Mouse (Mus musculus) midbrain, embryonic 14.5 days (tissue): ENCODE data around the gene Chgb. TPM values are rescaled to one million over a fixed set of nuclear protein-coding genes. Genes with fewer than 3 reads are reported as not detected.

Source experiments
- ATAC-seq: fragments of 200-750 bp; cut with Nextera tagmentation; 2 replicates; pipeline ENCODE4 v1.8.0; 2017; ENCODE audit warnings: moderate number of reproducible peaks, moderate library complexity; ENCODE audit not compliant: low FRiP score, low TSS enrichment
- DNase-seq: peaks from one replicate; pipeline ENCODE4 v3.0.0-alpha.2; 2015
- H3K27ac ChIP-seq: fragments of 300-500 bp; sonication (generic); replicated peaks from 2 replicates; pipeline ENCODE4 v1.5.1; 2014; ENCODE audit warnings: mild to moderate bottlenecking, low read depth, low read length, moderate library complexity
- H3K27me3 ChIP-seq: fragments of 300-500 bp; sonication (generic); 2 replicates; pipeline ENCODE4 v1.6.1; 2014; ENCODE audit warnings: low read length, control low read depth, mixed read lengths; ENCODE audit not compliant: control insufficient read depth, insufficient read depth
- H3K36me3 ChIP-seq: fragments of 300-500 bp; sonication (generic); 2 replicates; pipeline ENCODE4 v1.6.1; 2014; ENCODE audit warnings: low read length, control low read depth; ENCODE audit not compliant: control insufficient read depth, insufficient read depth
- H3K4me1 ChIP-seq: fragments of 300-500 bp; sonication (generic); 2 replicates; pipeline ENCODE4 v1.6.1; 2014; ENCODE audit warnings: mild to moderate bottlenecking, antibody characterized with exemption, low read length, control low read depth; ENCODE audit not compliant: control insufficient read depth, insufficient read depth
- H3K4me2 ChIP-seq: fragments of 300-500 bp; sonication (generic); 2 replicates; pipeline ENCODE4 v1.6.1; 2014; ENCODE audit warnings: mild to moderate bottlenecking, low read length, moderate library complexity
- H3K4me3 ChIP-seq: fragments of 300-500 bp; sonication (generic); replicated peaks from 2 replicates; pipeline ENCODE4 v1.5.1; 2014; ENCODE audit warnings: low read depth, low read length
- H3K9ac ChIP-seq: fragments of 300-500 bp; sonication (generic); replicated peaks from 2 replicates; pipeline ENCODE4 v1.6.1; 2014; ENCODE audit warnings: mild to moderate bottlenecking, low read length, moderate library complexity
- H3K9me3 ChIP-seq: fragments of 300-500 bp; sonication (generic); 2 replicates; pipeline ENCODE4 v1.6.1; 2016; ENCODE audit warnings: low read length, control low read depth, mixed read lengths; ENCODE audit not compliant: control insufficient read depth
- WGBS: fragments of 180-500 bp; shearing (Covaris S2); extraction: QIAGEN DNeasy Blood & Tissue Kit; methylation state at CpG from one replicate; pipeline ENCODE4 v1.1.7; 2014; 5-methylcytosine and 5-hydroxymethylcytosine counted together
- polyA plus RNA-seq: library from polyadenylated mRNA; unstranded; fragments of >200 nt; fragmentation: Nextera tagmentation; extraction: Ambion mirVana; gene quantifications from 2 replicates; pipeline ENCODE4 v1.2.1, GENCODE M21; 2014

Chgb gene
- 62.0 and 62.4 TPM in 2 replicates for polyA plus RNA-seq

DNA sequence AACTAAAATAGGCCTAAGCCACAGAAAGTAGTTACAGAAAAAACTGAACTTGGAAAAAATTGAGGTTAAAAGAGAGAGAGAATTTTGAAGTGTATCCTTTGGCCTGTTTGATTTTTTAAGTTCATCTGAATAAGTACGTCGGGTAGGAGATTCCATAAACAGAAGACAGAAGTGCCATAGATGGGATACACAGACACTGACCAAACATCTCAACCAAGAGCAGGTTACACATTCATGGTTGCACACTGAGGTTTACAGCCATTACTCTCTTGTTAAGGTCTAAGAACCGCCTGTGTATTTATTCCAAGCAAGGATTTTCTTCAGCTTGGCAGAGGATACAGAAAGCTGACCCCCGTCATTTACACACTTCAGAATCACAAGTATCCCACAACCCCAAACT, at the start of gene Chgb:
TSS of gene Chgb (plus strand) at position 301 of the 400 bp plus-strand sequence.
- WGBS, result 4% methylated on average over 4 of the region's 4 CpGs
- no peaks in the 10 kb centered on the region for H3K27me3 ChIP-seq
- ATAC-seq, result no peak
- peak within 1 kb of the TSS; percentile 61 for H3K4me2 ChIP-seq
- peak within 1 kb of the TSS; percentile 87 for H3K9ac ChIP-seq
- H3K36me3 ChIP-seq, result no peaks in the 10 kb centered on the region
- peak within 1 kb of the TSS; percentile 51 for H3K4me3 ChIP-seq
- peaks cover 13% of the 10 kb centered on the region for H3K4me1 ChIP-seq
- DNase-seq, result no peak
- H3K9me3 ChIP-seq, result no peaks in the 10 kb centered on the region
- peak within 1 kb of the TSS; percentile 97 for H3K27ac ChIP-seq

DNA sequence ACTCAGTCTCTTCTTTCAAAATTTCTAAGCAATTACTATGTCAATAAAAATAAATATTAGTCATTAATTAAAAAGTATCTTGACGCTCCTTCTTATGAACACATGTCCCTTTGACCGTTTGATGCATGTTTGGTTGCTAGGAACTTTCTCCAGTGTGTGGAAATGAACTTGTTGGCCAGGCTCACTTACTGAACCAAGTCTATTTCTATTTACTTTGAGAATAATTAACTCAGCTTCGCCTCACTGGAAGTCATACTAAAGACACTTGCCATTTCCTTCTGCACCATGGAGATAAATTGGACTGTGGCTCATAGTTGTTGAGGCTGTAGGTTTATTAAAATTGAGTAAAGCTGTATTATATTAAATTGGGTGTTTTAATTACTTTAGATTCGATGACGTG, 48.1 kb upstream of the Chgb start:
- Histone ChIP-seq H3K9me3 (no peaks in the 10 kb centered on the region), H3K4me2 (no peak overlapping the region), H3K9ac (no peak overlapping the region), H3K4me1 (no peaks in the 10 kb centered on the region), H3K27ac (no peak overlapping the region), H3K36me3 (no peaks in the 10 kb centered on the region), H3K27me3 (no peaks in the 10 kb centered on the region), H3K4me3 (no peak overlapping the region)
- WGBS, result 88% methylated on average over 5 of the region's 5 CpGs
- no peak for ATAC-seq
- no peak for DNase-seq

DNA sequence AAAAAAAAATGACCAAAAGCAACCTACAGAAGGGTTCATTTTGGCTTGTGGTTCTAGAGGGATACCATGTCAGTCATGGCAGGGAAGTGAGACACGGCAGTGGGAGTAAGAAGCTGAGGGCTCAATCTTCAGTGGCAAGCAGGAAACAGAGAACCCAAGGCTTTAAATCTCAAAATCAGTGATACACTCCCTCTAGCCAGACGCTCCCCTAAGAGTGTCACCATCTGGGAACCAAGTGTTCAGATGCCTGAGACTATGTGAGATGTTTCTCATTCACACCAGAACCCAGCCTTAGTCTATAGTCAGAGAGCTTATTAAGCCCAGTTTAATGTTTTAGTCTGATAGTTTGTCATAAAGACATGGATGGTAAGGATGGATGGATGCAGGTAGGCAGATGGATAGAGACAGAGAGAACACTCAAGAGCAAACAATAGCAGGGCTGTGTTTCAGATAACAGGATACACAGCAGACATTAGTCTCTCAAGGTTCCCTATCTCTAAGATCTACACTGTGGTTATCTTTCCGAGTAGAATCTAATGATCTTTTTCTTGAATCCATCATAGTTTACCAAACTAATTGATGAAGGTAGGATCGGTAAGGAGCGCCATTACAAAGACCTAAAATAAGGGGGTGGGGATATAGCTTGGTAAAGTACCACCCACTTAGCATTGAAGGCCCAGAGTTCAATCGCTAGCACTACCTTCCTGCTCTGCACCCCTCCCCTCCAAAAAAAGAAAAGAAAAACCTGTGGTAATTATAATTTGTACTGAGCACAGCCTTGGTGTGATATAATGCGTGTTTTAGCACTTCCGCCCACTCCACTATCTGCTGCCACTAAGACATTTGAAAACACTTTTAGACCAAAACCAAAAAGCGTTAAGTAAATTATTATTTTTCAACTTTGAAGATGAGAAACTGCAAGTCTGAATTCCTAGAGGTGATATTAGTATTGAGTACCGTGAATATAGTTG, 47.2 kb upstream of the Chgb start:
- Histone ChIP-seq H3K4me3 (no peak overlapping the region), H3K9me3 (no peaks in the 10 kb centered on the region), H3K4me2 (no peak overlapping the region), H3K4me1 (no peaks in the 10 kb centered on the region), H3K36me3 (no peaks in the 10 kb centered on the region), H3K9ac (no peak overlapping the region), H3K27ac (no peak overlapping the region), H3K27me3 (no peaks in the 10 kb centered on the region)
- 95% methylated on average over 10 of the region's 10 CpGs for WGBS
- ATAC-seq, result no peak
- DNase-seq, result no peak

DNA sequence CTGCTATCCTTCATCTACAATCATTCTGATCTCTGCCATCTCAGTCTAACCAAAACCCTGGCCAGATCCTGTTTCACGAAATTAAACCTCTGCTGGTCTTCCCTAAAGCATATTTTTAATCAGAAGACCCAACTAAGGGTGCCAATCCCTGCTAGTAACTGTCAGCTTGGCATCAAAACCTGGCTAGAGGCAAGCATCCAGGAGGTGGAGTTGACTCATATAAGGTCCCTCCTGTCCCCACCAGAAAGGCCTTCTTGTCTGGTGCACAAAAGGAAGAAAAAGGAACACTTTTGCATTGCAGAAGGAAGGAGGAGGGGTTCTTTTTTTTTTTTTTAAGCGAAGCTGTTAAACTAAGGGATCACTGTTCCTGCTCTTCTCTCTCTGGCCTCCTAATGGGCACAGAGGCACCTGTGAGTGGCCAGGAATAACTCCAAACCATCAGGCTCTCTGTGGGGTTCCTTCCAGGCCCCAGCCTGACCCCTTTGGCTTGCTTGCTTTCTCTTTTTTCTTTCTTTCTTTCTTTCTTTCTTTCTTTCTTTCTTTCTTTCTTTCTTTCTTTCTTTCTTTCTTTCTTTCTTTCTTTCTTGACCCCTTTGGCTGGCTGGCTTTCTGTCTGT, 42.2 kb upstream of the Chgb start:
- Histone ChIP-seq H3K9ac (no peak overlapping the region), H3K27ac (no peak overlapping the region), H3K4me2 (no peak overlapping the region), H3K36me3 (no peaks in the 10 kb centered on the region), H3K4me1 (0 out of 2 replicates have a peak, but pooled peaks cover 6% of the 10 kb centered on the region), H3K4me3 (no peak overlapping the region), H3K9me3 (no peaks in the 10 kb centered on the region), H3K27me3 (no peaks in the 10 kb centered on the region)
- DNase-seq, result no peak
- WGBS, result 60% methylated on average over 2 of the region's 2 CpGs
- no peak for ATAC-seq

DNA sequence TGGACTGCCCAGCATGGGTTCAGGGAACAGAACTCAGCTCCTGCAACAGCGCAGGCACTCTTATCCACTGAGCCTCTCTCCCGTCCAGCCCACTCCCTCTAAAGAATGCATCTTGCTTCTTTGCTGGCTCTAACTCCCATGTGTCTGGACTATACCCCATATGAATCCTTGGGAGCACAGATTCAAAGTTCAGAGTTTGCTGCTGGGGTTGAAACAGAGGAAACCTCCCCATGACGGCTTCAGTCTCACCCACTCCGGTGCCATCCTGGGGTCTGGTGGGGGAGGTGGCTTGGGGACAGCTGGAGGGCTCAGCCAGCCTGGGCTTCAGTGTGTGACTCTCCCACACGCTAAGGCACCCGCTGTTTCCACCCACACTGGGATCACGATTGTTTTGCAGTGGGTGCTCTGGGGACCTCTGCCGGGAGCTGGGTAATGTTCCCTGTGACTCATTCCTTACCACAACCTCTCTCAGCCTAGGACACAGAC, 39.2 kb upstream of the Chgb start:
- Histone ChIP-seq H3K27me3 (no peaks in the 10 kb centered on the region), H3K27ac (no peak overlapping the region), H3K4me3 (no peak overlapping the region), H3K9me3 (no peaks in the 10 kb centered on the region), H3K4me1 (0 out of 2 replicates have a peak, but pooled peaks cover 6% of the 10 kb centered on the region), H3K4me2 (no peak overlapping the region), H3K9ac (no peak overlapping the region), H3K36me3 (no peaks in the 10 kb centered on the region)
- ATAC-seq (no peak), DNase-seq (no peak)
- 32% methylated on average over 8 of the region's 8 CpGs for WGBS

DNA sequence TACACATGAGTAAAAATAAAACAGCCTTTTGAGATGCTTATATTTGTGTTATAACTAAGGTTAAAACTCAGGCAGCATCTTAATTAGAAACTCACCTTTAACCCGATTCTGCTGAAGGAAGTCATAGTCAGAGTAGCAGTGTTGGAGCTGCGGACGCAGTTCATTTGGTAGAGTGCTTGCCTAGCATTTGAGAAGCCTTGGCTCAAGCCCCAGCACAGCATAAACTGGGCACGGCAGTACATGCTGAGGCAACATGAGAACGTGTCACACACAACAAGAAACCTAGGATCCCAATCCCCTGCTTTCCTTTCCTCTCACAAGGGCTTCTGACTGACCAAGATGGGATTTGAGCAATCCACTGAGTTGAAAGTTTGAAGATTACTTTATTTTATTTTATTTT, 36.2 kb upstream of the Chgb start:
- Histone ChIP-seq H3K9ac (no peak overlapping the region), H3K36me3 (no peaks in the 10 kb centered on the region), H3K27me3 (no peaks in the 10 kb centered on the region), H3K4me3 (no peak overlapping the region), H3K27ac (no peak overlapping the region), H3K4me1 (0 out of 2 replicates have a peak, but pooled peaks cover 6% of the 10 kb centered on the region), H3K9me3 (no peaks in the 10 kb centered on the region), H3K4me2 (no peak overlapping the region)
- DNase-seq (no peak), ATAC-seq (no peak)
- WGBS, result 92% methylated on average over 5 of the region's 5 CpGs

DNA sequence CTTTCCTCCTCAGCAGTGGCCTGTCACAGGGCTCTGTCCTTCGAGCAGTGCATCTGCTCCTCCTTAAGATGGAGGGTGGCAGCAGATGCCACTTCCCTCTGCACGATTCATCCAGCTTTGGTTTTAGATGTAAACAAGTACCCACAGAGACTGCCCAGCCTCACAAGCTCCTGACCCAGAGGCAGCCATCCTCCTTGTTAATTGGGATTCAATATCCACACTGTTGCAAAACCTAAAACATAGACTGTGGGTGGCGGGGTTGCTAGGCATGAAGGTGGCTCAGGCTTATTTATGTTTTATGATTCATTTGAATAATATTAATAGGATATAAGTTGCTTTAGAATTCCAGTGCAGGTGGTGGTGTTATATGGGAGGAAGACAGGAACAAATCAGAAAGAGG, 35.0 kb upstream of the Chgb start:
- Histone ChIP-seq H3K4me1 (0 out of 2 replicates have a peak, but pooled peaks cover 6% of the 10 kb centered on the region), H3K9me3 (no peaks in the 10 kb centered on the region), H3K27me3 (no peaks in the 10 kb centered on the region), H3K4me3 (no peak overlapping the region), H3K4me2 (no peak overlapping the region), H3K27ac (no peak overlapping the region), H3K36me3 (no peaks in the 10 kb centered on the region), H3K9ac (no peak overlapping the region)
- DNase-seq (no peak), ATAC-seq (no peak)
- 83% methylated on average over 3 of the region's 3 CpGs for WGBS

DNA sequence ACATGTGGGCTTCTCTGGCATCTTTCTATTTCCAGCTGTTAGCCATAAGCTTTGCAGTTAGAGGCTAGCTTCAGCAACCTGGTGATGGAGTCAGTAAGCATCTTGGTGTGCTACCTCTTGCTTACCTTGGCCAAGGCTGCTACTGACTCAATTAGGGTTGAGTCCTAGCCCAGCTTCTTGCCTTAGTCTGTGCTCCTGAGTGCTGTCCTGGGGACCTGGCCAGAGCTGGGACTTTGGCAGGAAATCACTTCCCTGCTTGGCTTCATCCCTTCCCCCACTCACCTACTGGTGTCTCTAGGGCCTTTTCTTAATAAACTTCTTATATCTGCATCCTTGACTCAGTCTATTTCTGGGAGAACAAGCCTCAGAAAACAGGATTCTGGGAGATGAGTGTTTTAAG, 30.4 kb upstream of the Chgb start:
- H3K9me3 ChIP-seq, result no peaks in the 10 kb centered on the region
- H3K27me3 ChIP-seq, result no peaks in the 10 kb centered on the region
- H3K9ac ChIP-seq, result no peak overlapping the region
- no peak overlapping the region for H3K4me3 ChIP-seq
- ATAC-seq (no peak), DNase-seq (no peak)
- H3K27ac ChIP-seq, result no peak overlapping the region
- no peaks in the 10 kb centered on the region for H3K36me3 ChIP-seq
- H3K4me2 ChIP-seq, result no peak overlapping the region
- peaks cover 5% of the 10 kb centered on the region; the same call in 1 of the 2 replicates for H3K4me1 ChIP-seq
